Mouse (Mus musculus): ENCODE measurements around the gene Psmb11.

Gene Psmb11

GRCm38 (mm10) chr14:54640946-54641304 lies 19.7 kb downstream of the Psmb11 start, which contains the start of gene Gm17606:
Gene Gm17606 (plus strand): TSS chr14:54640952.
- DNase-seq (ENCODE audit: low spot score in 2 of 2), result no peak

- peak; percentile 74 to 85 for DNase-seq (ENCODE audit: low spot score in 2 of 2)
These were observed 20.2 kb downstream of the Psmb11 start, which contains the start of gene Cdh24 for GRCm38 (mm10) chr14:54641305-54641969. Gene Cdh24 (minus strand): TSS chr14:54641364.

- DNase-seq (ENCODE audit: low spot score in 2 of 2), result no peak
These were observed 21.2 kb downstream of the Psmb11 start for GRCm38 (mm10) chr14:54642224-54642944.

- DNase-seq (ENCODE audit: low spot score in 2 of 2), result no peak
These were observed 21.8 kb downstream of the Psmb11 start for GRCm38 (mm10) chr14:54643011-54643410.

- no peak for DNase-seq (ENCODE audit: low spot score in 2 of 2)
These were observed 23.1 kb downstream of the Psmb11 start for GRCm38 (mm10) chr14:54644294-54644693.

- DNase-seq (ENCODE audit: low spot score in 2 of 2), result no peak
These were observed 25.2 kb downstream of the Psmb11 start for GRCm38 (mm10) chr14:54646455-54646854.

- DNase-seq (ENCODE audit: low spot score in 2 of 2), result no peak
These were observed 25.8 kb downstream of the Psmb11 start for GRCm38 (mm10) chr14:54646898-54647636.

- no peak for DNase-seq (ENCODE audit: low spot score in 2 of 2)
These were observed 26.7 kb downstream of the Psmb11 start for GRCm38 (mm10) chr14:54647900-54648299.

- DNase-seq (ENCODE audit: low spot score in 2 of 2), result peak; percentile 81 to 88
These were observed 29.6 kb downstream of the Psmb11 start for GRCm38 (mm10) chr14:54650621-54651454.

GRCm38 (mm10) chr14:54651556-54651955 lies 30.3 kb downstream of the Psmb11 start:
- DNase-seq (ENCODE audit: low spot score in 2 of 2), result no peak

- DNase-seq (ENCODE audit: low spot score in 2 of 2), result no peak
These were observed 31.6 kb downstream of the Psmb11 start for GRCm38 (mm10) chr14:54652787-54653186.

- peak; percentile 68 to 74 for DNase-seq (ENCODE audit: low spot score in 2 of 2)
These were observed 32.3 kb downstream of the Psmb11 start for GRCm38 (mm10) chr14:54653496-54653895.

GRCm38 (mm10) chr14:54660009-54660408 lies 38.8 kb downstream of the Psmb11 start:
- DNase-seq (ENCODE audit: low spot score in 2 of 2), result no peak

- no peak for DNase-seq (ENCODE audit: low spot score in 2 of 2)
These were observed 43.4 kb downstream of the Psmb11 start for GRCm38 (mm10) chr14:54664477-54665222.

- peak; percentile 32 to 56 for DNase-seq (ENCODE audit: low spot score in 2 of 2)
These were observed 48.1 kb downstream of the Psmb11 start for GRCm38 (mm10) chr14:54669381-54669780.

GRCm38 (mm10) chr14:54674317-54674716 lies 53.1 kb downstream of the Psmb11 start:
- DNase-seq (ENCODE audit: low spot score in 2 of 2), result no peak

- no peak for DNase-seq (ENCODE audit: low spot score in 2 of 2)
These were observed 55.1 kb downstream of the Psmb11 start for GRCm38 (mm10) chr14:54676290-54676689.

GRCm38 (mm10) chr14:54678657-54679304 lies 57.5 kb downstream of the Psmb11 start:
- no peak for DNase-seq (ENCODE audit: low spot score in 2 of 2)

All from natural killer cell, adult 2 months (primary cell).